Mouse (Mus musculus) activated CD4-positive, CD25-positive, alpha-beta regulatory T cell, adult 4 months (primary cell): ENCODE measurements around the gene Zfp672. TPM values are rescaled to one million over a fixed set of nuclear protein-coding genes. Genes with fewer than 3 reads are reported as not detected.
"Not testable (repeated sequence)": the region's sequence is repeated elsewhere in the genome, so short reads cannot be mapped to it uniquely, and the experiment has no call there.

Experiments used
- ATAC-seq: one replicate; pipeline ENCODE4 v1.8.0; 2017
- polyA plus RNA-seq, 2 experiments: library from polyadenylated mRNA; unstranded; fragments of 100-300 nt; shearing (Covaris generic); gene quantifications; one replicate each; pipeline ENCODE4 v1.2.1; 2017

The Zfp672 gene
- polyA plus RNA-seq, 2 experiments from 2014 or later: 43.4 to 44.5 TPM

GRCm38 (mm10) chr11:58324614-58325229 is 5.4 kb downstream of the Zfp672 start:
- ATAC-seq: no peak

DNA sequence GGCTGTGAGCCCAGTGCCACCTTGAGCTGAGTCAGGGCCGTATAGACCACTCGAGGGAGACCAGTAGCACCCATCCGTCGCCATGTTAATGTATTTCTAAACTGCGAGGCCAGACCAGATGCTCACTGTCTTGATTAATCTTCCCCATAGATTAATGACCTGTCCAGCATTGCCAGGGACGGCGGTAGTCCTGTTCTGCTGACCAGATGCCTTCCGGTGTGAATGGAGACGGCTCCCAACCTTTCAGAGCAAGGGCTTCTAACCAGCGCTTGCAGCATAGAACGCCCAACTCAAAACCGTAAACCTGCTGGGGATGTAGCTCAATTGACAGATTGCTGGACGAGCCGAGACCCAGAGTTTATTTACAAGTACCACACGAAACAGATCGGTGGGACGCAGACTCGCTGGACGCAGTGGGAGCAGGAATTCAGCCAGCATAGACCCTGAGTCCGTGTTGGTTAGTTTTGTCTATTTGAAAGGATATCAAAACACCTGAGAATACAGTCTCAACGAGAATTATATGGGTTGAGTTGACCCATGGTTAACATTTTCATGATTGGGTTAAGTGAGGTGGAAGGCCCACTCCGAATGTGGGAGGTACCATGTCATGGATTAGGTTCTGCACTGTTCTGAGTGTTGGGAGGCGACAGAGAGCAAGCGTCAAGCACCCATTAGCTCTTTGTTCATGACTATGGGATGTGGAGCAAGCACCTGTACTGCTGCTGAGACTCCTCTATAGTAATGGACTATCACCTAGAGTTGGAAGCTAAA is 6.4 kb downstream of the Zfp672 start:
- ATAC-seq: no peak

DNA sequence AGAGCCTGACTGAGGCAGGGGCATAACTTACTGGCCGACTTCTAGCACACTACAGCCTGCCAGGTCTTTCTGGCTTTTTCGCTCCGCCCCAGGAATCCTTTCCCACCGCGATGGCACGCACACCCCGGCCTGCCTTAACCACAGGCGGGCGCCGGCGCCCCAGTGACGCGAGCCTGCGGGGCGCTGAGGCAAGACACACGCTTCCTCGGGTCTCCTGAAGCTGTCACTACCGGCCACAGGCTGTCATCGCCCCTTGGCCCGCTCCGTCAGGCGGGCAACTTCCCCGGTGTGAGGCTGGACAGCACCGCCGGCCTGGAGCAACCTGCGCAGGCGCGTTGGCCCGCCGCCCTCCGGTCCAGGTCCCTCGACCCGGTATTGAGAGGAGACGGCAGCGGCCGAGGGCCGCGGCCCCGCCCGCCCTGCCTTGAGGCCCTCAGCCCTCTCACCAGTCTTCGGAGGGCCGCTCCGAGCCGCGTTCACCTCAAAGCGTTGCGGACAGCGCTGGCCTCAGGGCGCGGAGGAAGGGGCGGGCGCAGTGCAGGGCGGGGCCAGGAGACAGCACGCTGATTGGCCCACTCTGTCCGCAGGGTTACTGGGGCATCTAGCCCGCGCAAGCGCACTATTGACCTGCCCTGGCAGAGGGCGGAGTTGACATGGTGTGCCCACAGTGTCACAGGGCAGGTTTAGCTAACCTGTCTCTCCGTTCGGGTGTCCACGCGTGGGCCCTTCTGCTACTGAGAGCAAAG is 7.1 kb downstream of the Zfp672 start:
- peak; percentile 90 for ATAC-seq

DNA sequence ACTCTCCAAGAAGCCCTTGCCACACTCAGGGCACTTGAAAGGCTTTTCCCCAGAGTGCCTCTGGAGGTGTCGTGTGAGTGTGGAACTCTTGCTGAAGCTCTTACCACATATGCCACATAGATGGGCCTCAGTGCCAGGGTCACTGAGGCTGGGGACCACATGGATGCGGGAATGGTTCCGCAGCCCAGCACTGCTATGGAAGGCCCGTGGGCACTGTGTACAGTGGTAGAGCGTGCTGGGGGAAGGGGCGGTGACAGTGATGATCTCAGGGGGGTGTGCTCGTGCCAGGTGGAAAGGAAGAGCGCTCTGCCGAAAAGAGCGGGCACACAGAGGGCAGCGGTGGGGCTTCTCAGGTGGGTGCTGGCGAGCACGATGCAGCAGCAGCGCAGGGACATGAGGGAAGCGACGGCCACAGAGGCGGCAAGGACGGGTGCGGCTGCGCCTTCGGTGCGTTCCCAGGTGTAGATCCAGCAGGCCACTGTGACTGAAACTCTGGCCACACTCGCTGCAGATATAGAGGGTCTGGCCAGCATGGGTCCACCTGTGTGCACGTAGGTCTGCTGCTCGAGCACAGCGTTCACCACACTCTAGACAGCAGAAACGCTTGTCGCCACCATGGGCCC is 13.3 kb downstream of the Zfp672 start:
- ATAC-seq: no peak

GRCm38 (mm10) chr11:58316344-58316743 is 13.8 kb downstream of the Zfp672 start:
- ATAC-seq: no peak

DNA sequence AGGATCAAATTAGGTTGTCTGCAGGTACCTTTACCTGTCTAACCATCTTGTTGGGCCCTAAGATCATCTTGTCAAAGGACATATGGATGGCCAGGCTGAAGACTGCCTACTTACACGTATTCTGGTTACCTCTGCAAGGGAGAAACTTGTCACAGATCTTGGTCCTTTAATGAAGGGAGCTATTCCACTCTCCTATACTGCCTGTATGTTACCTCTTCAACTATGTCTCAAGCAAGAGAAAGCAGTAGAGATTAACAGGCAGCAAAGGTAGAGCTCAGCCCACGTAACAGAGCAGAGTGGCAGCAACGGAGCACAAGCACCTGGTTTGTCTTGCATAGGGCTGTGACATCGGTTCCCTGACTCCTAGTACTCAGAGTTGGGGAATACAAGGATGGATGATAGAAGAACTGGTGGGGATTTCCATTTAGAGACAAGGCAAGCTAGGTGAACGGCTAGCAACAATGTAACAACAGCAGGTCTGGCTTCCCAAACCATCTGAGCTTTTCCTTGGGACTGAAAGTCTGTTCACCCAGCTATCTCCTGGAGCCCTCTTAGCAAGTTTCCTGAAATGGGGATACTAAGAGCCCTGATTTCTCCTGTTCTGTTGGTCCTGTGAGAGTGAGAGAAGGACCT is 14.5 kb downstream of the Zfp672 start:
- ATAC-seq: no peak

DNA sequence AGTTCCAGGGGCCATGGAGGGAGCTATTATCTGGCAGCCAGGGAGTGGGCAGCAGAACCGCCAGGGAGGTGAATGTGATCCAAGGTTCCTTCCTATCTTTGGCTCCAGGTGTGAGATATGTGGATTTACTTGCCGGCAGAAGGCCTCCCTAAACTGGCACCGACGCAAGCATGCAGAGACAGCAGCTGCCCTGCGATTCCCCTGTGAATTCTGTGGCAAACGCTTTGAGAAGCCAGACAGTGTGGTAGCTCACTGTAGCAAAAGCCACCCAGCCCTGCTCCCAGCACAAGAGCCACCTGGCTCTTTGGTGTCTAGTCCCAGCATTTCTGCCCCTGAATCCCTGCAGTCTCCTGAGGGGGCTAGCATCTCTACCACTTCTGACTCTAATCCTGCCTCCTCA is 16.1 kb downstream of the Zfp672 start:
- no peak for ATAC-seq

- no peak for ATAC-seq
Measured at GRCm38 (mm10) chr11:58308661-58309060, 21.5 kb downstream of the Zfp672 start.

- ATAC-seq: peak; percentile 37
Measured at GRCm38 (mm10) chr11:58307411-58308080, 22.6 kb downstream of the Zfp672 start.

GRCm38 (mm10) chr11:58306860-58307308 is 23.3 kb downstream of the Zfp672 start, which contains the start of gene Zfp692:
Gene Zfp692, plus strand, starts transcription at chr11:58307069.
- peak; percentile 69 for ATAC-seq

GRCm38 (mm10) chr11:58305299-58305698 is 24.8 kb downstream of the Zfp672 start:
- ATAC-seq: not testable (repeated sequence)

- no peak for ATAC-seq
Measured at GRCm38 (mm10) chr11:58303594-58303993, 26.5 kb downstream of the Zfp672 start.

DNA sequence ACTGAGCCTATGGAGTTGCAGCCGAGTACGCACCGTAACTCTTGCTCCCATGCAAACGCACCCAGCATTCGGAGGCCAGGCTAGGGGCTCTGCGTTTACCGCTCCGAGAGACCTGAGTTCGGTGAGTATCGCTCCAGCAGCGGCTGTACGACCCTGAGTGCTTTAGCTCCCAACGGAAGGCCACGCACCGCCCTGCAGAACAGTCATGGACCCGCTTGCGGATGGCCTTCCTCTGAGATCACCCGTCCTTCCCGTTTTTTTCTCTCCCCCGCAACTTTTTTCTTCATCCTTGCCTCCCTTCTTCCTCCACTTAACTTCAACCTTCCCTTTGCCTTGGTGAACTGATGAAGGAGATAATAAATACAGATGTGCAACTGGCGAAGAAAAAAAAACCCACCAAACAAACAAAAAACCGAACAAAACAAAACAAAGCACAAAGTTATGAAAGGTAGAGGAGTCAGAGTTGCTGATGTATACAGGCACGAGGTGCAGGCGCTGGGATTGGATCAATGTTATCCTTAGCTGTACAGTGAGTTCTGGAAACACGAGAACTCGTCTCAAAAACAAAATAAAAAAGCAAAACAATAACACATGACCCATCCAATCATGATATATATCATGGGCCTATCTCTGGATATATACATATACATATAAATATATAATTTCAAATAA is 27.2 kb downstream of the Zfp672 start:
- no peak for ATAC-seq

DNA sequence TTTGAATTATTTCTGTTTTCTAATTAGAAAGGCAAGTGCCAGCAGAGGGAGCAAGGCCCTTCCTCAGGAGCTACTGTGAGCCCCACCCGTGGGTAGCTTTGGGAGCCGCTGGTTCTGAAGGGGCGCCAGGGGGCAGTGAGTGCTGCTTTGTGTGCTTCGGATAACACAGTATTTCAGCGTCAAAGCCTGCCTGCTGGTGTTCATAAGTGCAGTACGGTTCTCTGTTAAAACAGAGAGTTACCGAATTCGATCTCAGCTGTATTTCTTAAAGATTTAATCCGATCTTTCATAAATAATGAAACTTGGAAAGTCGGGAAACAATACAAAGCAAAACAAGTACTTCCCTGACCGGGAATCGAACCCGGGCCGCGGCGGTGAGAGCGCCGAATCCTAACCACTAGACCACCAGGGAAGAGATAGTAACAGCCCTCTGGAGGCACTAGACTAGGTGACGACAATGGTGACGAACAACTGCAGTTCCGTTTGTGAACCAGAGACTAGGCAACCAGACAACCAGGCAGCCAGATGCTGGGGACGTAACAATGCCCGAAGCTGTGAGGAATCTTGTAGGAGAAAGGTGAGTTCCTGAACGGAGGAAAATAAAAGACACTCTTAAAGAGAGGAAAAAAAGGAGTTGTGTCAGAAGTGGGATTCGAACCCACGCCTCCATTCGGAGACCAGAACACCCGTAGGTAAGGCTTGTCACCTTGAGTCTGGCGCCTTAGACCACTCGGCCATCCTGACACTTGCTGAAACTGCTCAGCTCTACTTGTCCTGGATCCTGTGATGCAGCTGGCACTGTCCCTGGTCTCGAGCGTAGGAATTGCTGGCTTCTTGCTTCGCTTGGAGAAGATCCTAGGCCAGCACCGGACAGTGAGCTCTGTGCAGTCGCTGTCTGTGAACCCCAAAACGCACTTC is 28.0 kb downstream of the Zfp672 start:
- peak; percentile 71 for ATAC-seq

GRCm38 (mm10) chr11:58301057-58301456 is 29.1 kb downstream of the Zfp672 start:
- ATAC-seq: peak; percentile 71

DNA sequence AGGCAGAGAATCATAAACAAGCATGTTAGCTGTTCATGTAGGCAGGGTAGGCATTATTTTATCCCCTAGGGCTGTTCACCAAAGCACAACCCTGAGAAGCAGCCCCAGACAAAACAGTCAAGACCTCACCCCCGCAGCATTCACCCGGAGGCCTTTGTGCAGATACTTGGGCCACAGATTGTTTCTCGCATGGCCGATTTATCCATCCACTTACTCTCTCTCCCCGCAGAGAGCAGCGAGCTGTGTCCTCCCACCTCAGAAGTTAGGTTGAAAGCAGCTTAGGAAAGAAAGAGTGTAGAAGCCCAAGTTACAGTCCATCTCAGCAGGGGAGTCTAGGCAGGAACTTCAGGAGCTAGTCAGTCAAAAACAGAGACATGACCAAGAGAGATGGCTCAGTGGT is 32.7 kb downstream of the Zfp672 start:
- ATAC-seq: no peak

- ATAC-seq: no peak
Measured at GRCm38 (mm10) chr11:58292791-58293190, 37.3 kb downstream of the Zfp672 start.

GRCm38 (mm10) chr11:58290812-58291211 is 39.3 kb downstream of the Zfp672 start:
- no peak for ATAC-seq

GRCm38 (mm10) chr11:58289992-58290682 is 40.0 kb downstream of the Zfp672 start:
- ATAC-seq: peak; percentile 83
